Mouse (Mus musculus) kidney, postnatal 25 days (tissue): Measurements from ENCODE around the gene Pdzrn3.

Experiments
- DNase-seq, 2 experiments: peaks; one replicate each; pipeline ENCODE4 v3.0.0; 2021; ENCODE audit warnings: mixed read lengths in 2 of 2

Gene Pdzrn3

GRCm38 (mm10) chr6:101377167-101377934 is at the start of gene Pdzrn3:
Gene Pdzrn3 (minus strand): TSS chr6:101377897.
- DNase-seq = peak; percentile 62 to 80

GRCm38 (mm10) chr6:101427296-101427695 is 49.6 kb upstream of the Pdzrn3 start:
- DNase-seq = no peak

- no peak for DNase-seq
Measured at GRCm38 (mm10) chr6:101426301-101426700, 48.6 kb upstream of the Pdzrn3 start.

GRCm38 (mm10) chr6:101422084-101422954 is 44.6 kb upstream of the Pdzrn3 start:
- no peak for DNase-seq

GRCm38 (mm10) chr6:101418213-101418612 is 40.5 kb upstream of the Pdzrn3 start:
- DNase-seq = no peak

- no peak for DNase-seq
Measured at GRCm38 (mm10) chr6:101411701-101412100, 34.0 kb upstream of the Pdzrn3 start.

GRCm38 (mm10) chr6:101411064-101411463 is 33.4 kb upstream of the Pdzrn3 start:
- DNase-seq = no peak

- DNase-seq = no peak
Measured at GRCm38 (mm10) chr6:101396711-101397110, 19.0 kb upstream of the Pdzrn3 start.

GRCm38 (mm10) chr6:101395908-101396307 is 18.2 kb upstream of the Pdzrn3 start:
- no peak for DNase-seq

- DNase-seq = no peak
Measured at GRCm38 (mm10) chr6:101392801-101393117, 15.1 kb upstream of the Pdzrn3 start.

GRCm38 (mm10) chr6:101392107-101392800 is 14.6 kb upstream of the Pdzrn3 start:
- no peak for DNase-seq

GRCm38 (mm10) chr6:101385490-101385889 is 7.8 kb upstream of the Pdzrn3 start:
- no peak for DNase-seq

GRCm38 (mm10) chr6:101384958-101385357 is 7.3 kb upstream of the Pdzrn3 start:
- DNase-seq = no peak

GRCm38 (mm10) chr6:101384476-101384875 is 6.8 kb upstream of the Pdzrn3 start:
- DNase-seq = no peak

GRCm38 (mm10) chr6:101382891-101383290 is 5.2 kb upstream of the Pdzrn3 start:
- no peak for DNase-seq

- no peak for DNase-seq
Measured at GRCm38 (mm10) chr6:101379546-101379945, 1.8 kb upstream of the Pdzrn3 start.

- peak; percentile 83 to 87 for DNase-seq
Measured at GRCm38 (mm10) chr6:101377935-101378609, 375 bp upstream of the Pdzrn3 start.

GRCm38 (mm10) chr6:101376511-101377166 is 1.1 kb downstream of the Pdzrn3 start:
- DNase-seq = no peak

GRCm38 (mm10) chr6:101376049-101376448 is 1.6 kb downstream of the Pdzrn3 start:
- peak; percentile 35 to 52 for DNase-seq

GRCm38 (mm10) chr6:101374721-101375120 is 3.0 kb downstream of the Pdzrn3 start:
- peak; percentile 83 to 93 for DNase-seq

- DNase-seq = peak in 1 of 2 experiments; percentile 53
Measured at GRCm38 (mm10) chr6:101374186-101374585, 3.5 kb downstream of the Pdzrn3 start.

- DNase-seq = no peak
Measured at GRCm38 (mm10) chr6:101372982-101373381, 4.7 kb downstream of the Pdzrn3 start.
